Mouse (Mus musculus) kidney, embryonic 16.5 days (tissue): ENCODE measurements around the gene AC170998.1. TPM values are rescaled to one million over a fixed set of nuclear protein-coding genes. Genes with fewer than 3 reads are reported as not detected.
"Not testable (repeated sequence)": the region's sequence is repeated elsewhere in the genome, so short reads cannot be mapped to it uniquely, and the experiment has no call there.

Source experiments
- ATAC-seq: fragments of 200-750 bp; cut with Nextera tagmentation; 2 replicates; pipeline ENCODE4 v1.8.0; 2017; ENCODE audit warnings: moderate TSS enrichment; ENCODE audit not compliant: low FRiP score, low TSS enrichment
- H3K27ac ChIP-seq: fragments of 300-500 bp; sonication (generic); 2 replicates; pipeline ENCODE4 v1.5.1; 2014; ENCODE audit warnings: low read length
- H3K27me3 ChIP-seq: fragments of 300-500 bp; sonication (generic); 2 replicates; pipeline ENCODE4 v1.6.1; 2014; ENCODE audit warnings: low read length, control low read depth, mixed read lengths; ENCODE audit not compliant: insufficient read depth
- H3K36me3 ChIP-seq: fragments of 300-500 bp; sonication (generic); 2 replicates; pipeline ENCODE4 v1.6.1; 2014; ENCODE audit warnings: low read length, control low read depth, mixed read lengths; ENCODE audit not compliant: insufficient read depth
- H3K4me1 ChIP-seq: fragments of 300-500 bp; sonication (generic); 2 replicates; pipeline ENCODE4 v1.6.1; 2014; ENCODE audit warnings: low read length, control low read depth, mixed read lengths; ENCODE audit not compliant: insufficient read depth
- H3K4me2 ChIP-seq: fragments of 300-500 bp; sonication (generic); replicated peaks from 2 replicates; pipeline ENCODE4 v1.6.1; 2014; ENCODE audit warnings: low read depth, low read length
- H3K4me3 ChIP-seq: fragments of 300-500 bp; sonication (generic); 2 replicates; pipeline ENCODE4 v1.5.1; 2014; ENCODE audit warnings: mild to moderate bottlenecking, low read length
- H3K9ac ChIP-seq: fragments of 300-500 bp; sonication (generic); replicated peaks from 2 replicates; pipeline ENCODE4 v1.6.1; 2014; ENCODE audit warnings: low read length
- H3K9me3 ChIP-seq: fragments of 300-500 bp; sonication (generic); 2 replicates; pipeline ENCODE4 v1.6.1; 2016; ENCODE audit warnings: low read length, control low read depth
- WGBS: fragments of 180-500 bp; shearing (Covaris S2); extraction: QIAGEN DNeasy Blood & Tissue Kit; methylation state at CpG from one replicate; pipeline ENCODE4 v1.1.7; 2014; 5-methylcytosine and 5-hydroxymethylcytosine counted together
- polyA plus RNA-seq: library from polyadenylated mRNA; unstranded; fragments of >200 nt; fragmentation: Nextera tagmentation; extraction: Ambion mirVana; gene quantifications from 2 replicates; pipeline ENCODE4 v1.2.1, GENCODE M21; 2015

Gene AC170998.1
- polyA plus RNA-seq, 1 experiment from 2014 or later, result 1.8 TPM

DNA sequence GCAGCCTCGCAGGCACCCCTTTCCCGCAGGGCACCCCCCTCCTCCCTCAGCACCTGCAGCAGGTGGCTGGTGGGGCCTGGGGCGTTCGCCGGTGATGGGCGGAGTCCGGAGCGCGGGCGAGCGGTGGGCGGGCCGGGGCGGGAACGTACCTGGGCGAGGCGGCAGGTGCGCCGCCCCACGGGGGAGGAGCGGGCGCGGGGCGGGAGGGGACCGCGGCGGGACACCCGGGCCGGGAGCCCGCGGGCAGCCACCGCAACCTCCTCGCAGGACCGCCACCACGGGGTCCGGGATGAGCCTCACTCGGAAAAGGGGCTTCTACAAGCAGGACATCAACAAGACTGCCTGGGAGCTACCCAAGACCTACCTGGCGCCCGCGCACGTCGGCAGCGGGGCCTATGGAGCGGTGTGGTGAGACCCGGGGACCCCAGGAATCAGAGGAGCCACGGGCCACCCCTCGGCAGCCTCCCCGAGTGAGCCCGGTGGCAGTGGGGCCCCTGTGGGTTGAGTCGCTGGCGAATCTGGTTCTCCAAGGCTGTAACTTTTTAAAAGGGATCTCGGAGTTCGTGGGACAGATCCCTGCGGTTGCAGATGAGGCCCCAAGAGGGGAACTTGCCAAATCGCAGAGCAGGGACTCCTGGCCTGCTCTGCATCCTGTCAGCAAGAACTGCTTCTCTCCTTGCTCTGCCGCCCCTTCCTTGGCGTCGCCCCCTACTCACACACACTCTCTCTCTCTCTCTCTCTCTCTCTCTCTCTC is 43.4 kb downstream of the AC170998.1 start, which contains the start of gene Mapk13:
Gene Mapk13 (plus strand): TSS at position 177 of the 754 bp plus-strand sequence.
- Histone ChIP-seq H3K4me1 (peaks cover 10% of the 10 kb centered on the region), H3K27me3 (peaks cover 9% of the 10 kb centered on the region), H3K4me2 (peak within 1 kb of the TSS; percentile 87), H3K4me3 (peak within 1 kb of the TSS; percentile 51), H3K9me3 (no peaks in the 10 kb centered on the region), H3K36me3 (no peaks in the 10 kb centered on the region), H3K27ac (no peak within 1 kb of the TSS), H3K9ac (peak within 1 kb of the TSS; percentile 70)
- no peak; the same call in 1 of the 2 replicates for ATAC-seq
- WGBS, result under 1% methylated on average over 55 of the region's 58 CpGs

- Histone ChIP-seq H3K9ac (peak overlapping the region; percentile 70), H3K4me3 (peak overlapping the region; percentile 51), H3K36me3 (no peaks in the 10 kb centered on the region), H3K27ac (no peak overlapping the region), H3K4me1 (peaks cover 10% of the 10 kb centered on the region), H3K4me2 (peak overlapping the region; percentile 87), H3K27me3 (peaks cover 9% of the 10 kb centered on the region), H3K9me3 (no peaks in the 10 kb centered on the region)
- ATAC-seq, result peak; percentile 68; the same call in 1 of the 2 replicates
- 3% methylated on average over 24 of the region's 24 CpGs for WGBS
Observed at GRCm38 (mm10) chr17:28769875-28770421, 44.1 kb downstream of the AC170998.1 start.

DNA sequence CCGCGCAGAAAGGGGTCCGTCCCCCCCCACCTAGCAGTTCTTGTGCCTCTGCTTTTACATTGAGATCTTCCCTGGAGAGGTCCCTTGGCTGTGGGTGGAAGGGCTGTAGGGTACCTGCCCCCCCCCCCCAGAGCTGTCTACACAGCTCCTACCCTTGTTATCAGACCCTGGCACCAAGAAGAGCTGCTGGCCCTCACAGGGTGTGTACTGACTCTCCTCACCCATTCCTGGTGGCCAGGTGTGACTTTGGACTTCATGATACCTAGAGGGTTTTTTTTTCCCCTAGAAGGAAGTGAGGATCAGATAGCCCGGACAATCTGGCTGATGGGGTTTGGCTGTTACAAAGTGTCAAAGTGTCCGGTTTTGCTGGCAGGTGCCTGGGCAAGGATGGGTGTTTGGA is 45.4 kb downstream of the AC170998.1 start:
- Histone ChIP-seq H3K9me3 (no peaks in the 10 kb centered on the region), H3K4me2 (no peak overlapping the region), H3K27ac (no peak overlapping the region), H3K9ac (no peak overlapping the region), H3K27me3 (peaks cover 9% of the 10 kb centered on the region), H3K36me3 (no peaks in the 10 kb centered on the region), H3K4me1 (peaks cover 10% of the 10 kb centered on the region), H3K4me3 (no peak overlapping the region)
- WGBS, result 91% methylated on average over 5 of the region's 5 CpGs
- no peak for ATAC-seq

DNA sequence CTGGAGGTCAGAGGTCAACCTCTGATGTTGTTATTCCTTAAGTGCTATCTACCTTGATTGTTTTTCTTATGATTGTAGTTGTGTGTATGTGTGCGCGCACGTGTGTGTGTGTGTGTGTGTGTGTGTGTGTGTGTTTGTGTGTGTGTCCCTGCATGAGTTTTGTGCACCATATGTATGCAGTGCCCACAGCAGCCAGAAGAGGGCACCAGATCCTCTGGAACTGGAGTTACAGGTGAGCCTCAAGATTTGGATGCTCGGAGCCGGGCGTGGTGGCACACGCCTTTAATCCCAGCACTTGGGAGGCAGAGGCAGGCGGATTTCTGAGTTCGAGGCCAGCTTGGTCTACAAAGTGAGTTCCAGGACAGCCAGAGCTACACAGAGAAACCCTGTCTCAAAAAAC is 48.4 kb downstream of the AC170998.1 start:
- ATAC-seq, H3K4me2 ChIP-seq, H3K27me3 ChIP-seq, H3K4me3 ChIP-seq, H3K36me3 ChIP-seq, H3K9me3 ChIP-seq, H3K27ac ChIP-seq, H3K9ac ChIP-seq: not testable (repeated sequence)
- H3K4me1 ChIP-seq, result peaks cover 10% of the 10 kb centered on the region
- 94% methylated on average over 8 of the region's 9 CpGs for WGBS

DNA sequence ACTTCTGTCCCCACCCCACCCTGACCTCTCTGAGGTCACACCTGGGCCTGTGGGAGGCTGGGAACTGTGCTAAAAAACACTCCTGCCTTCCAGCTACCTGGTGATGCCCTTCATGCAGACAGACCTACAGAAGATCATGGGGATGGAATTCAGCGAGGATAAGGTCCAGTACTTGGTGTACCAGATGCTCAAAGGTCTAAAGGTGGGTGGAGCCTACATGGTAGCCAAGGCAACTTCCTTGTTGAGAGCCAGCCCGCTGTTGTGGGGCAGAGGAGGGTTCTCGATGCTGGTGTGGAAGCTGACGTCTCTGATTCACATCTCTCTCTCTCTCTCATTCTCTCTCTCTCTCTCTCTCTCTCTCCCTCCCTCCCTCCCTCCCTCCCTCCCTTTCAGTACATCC is 49.3 kb downstream of the AC170998.1 start:
- H3K27me3 ChIP-seq, result peaks cover 6% of the 10 kb centered on the region; the same call in 1 of the 2 replicates
- ATAC-seq, result no peak

More for the DNA sequence above, 49.3 kb downstream of the AC170998.1 start:
- H3K4me3 ChIP-seq, result no peak overlapping the region
- peaks cover 5% of the 10 kb centered on the region for H3K4me1 ChIP-seq
- no peak overlapping the region for H3K27ac ChIP-seq
- no peaks in the 10 kb centered on the region for H3K9me3 ChIP-seq
- H3K4me2 ChIP-seq, result no peak overlapping the region
- 0 out of 2 replicates have a peak, but pooled peaks cover 4% of the 10 kb centered on the region for H3K36me3 ChIP-seq
- H3K9ac ChIP-seq, result no peak overlapping the region
- 74% methylated on average over 4 of the region's 4 CpGs for WGBS

Other genes starting within 250 kb of the AC170998.1 start
- gene Fkbp5, start 208.6 kb upstream of the AC170998.1 start, polyA plus RNA-seq, result 35.5 and 36.0 TPM in 2 replicates
- gene Armc12, start 195.3 kb upstream of the AC170998.1 start, polyA plus RNA-seq, result not detected in 2 replicates
- gene Clpsl2, start 176.7 kb upstream of the AC170998.1 start, polyA plus RNA-seq, result not detected in 2 replicates
- gene Clps, start 165.3 kb upstream of the AC170998.1 start, polyA plus RNA-seq, result not detected in 2 replicates
- gene Lhfpl5, start 150.4 kb upstream of the AC170998.1 start, polyA plus RNA-seq, result 0.61 and 0.89 TPM in 2 replicates
- 73.7 and 88.3 TPM in 2 replicates for gene Srpk1, start 103.4 kb upstream of the AC170998.1 start, polyA plus RNA-seq
- 0.46 and 0.53 TPM in 2 replicates for gene Slc26a8, start 35.9 kb upstream of the AC170998.1 start, polyA plus RNA-seq
- 42.6 and 44.3 TPM in 2 replicates for gene Mapk14, start 34.8 kb upstream of the AC170998.1 start, polyA plus RNA-seq
- gene Mapk13, start 43.2 kb downstream of the AC170998.1 start, polyA plus RNA-seq, result 52.5 and 57.2 TPM in 2 replicates
- gene Brpf3, start 75.0 kb downstream of the AC170998.1 start, polyA plus RNA-seq, result 9.9 and 11.0 TPM in 2 replicates
- gene Pnpla1, start 132.3 kb downstream of the AC170998.1 start, polyA plus RNA-seq, result 0.08 TPM in 1 of 2 replicates, not detected in the other
- gene 4930539E08Rik, start 189.2 kb downstream of the AC170998.1 start, polyA plus RNA-seq, result 0.17 and 0.63 TPM in 2 replicates
- 0.21 and 0.28 TPM in 2 replicates for gene Pxt1, start 217.8 kb downstream of the AC170998.1 start, polyA plus RNA-seq
- gene Kctd20, start 225.9 kb downstream of the AC170998.1 start, polyA plus RNA-seq, result 89.5 and 92.1 TPM in 2 replicates